Mouse (Mus musculus) mouse embryonic stem cell (cell line): Measurements from ENCODE around the gene Scarf1.

Experiments
- in situ Hi-C, 2 experiments: fragments of 300-500 bp; cut with MboI; formaldehyde crosslinking; loops; 1 replicate in 1 of 2; 3 replicates in 1 of 2; pipeline ENCODE4 v1.14.3; 2019 to 2020; ENCODE audit warnings: low sequenced_read_pairs in 2 of 2, low pct_unique_long_range_greater_than_20kb in 1 of 2, mixed read lengths in 1 of 2; ENCODE audit not compliant: unreplicated experiment in 1 of 2

The Scarf1 gene

GRCm38 (mm10) chr11:75534286-75535033 is 21.1 kb downstream of the Scarf1 start:
- in situ Hi-C loops = loop anchor here in 1 of 2 experiments (5.0 kb wide), 1 partner anchor 38 kb away; no protein-coding TSS in a partner anchor

DNA sequence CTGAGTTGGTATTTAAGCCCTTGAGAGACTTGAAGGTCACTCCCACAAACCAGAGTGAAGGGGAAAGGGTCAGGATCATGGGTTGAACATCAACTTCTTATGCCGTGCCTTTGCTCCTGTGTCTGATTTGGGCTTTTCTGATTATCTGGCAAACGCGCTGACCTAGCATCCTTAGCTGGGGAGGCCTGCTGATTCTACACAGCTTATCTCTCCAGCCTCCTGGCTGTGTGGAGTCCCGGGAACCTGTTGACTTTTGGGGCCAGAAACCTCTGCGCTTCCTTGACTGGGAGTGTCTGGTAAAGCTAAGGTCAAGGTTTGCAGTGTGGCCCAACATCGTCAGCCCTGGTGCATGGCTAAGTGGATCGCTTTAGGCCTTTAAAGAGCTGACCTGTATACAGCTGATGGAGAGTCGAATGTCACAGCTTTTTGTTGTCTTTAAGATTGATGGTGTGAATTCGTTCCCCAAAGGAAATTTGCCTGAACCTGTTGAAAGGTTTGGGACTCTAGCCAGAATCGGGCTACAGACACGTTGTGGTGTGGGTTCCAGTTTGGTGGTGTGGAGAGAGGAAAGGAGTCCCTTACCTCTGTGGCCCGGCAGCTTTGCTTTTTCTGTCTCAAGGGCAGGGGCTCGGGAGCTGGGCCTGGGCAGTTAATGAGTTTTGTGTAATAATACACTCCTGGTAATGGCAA is 21.9 kb downstream of the Scarf1 start:
- in situ Hi-C loops = no loop called here

- in situ Hi-C loops = no loop called here
Observed at GRCm38 (mm10) chr11:75536255-75537024, 23.1 kb downstream of the Scarf1 start.

DNA sequence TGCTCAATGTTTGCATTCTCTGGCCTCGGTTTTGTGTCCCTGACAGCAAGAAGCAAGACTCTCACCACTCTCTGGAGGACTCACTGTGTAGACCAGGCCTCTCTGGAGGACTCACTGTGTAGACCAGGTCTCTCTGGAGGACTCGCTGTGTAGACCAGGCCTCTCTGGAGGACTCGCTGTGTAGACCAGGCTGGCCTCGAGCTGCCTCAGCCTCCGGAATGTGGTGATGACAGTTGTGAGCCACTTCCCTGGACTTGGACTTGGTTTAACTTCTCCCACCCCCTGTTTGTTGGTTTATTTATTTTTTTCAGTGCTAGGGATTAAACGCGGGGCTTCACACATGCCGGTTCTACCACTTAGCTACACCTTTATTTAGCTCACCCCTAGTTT is 23.7 kb downstream of the Scarf1 start:
- in situ Hi-C loops = no loop called here

- in situ Hi-C loops = no loop called here
Observed at GRCm38 (mm10) chr11:75537491-75538183, 24.3 kb downstream of the Scarf1 start.

DNA sequence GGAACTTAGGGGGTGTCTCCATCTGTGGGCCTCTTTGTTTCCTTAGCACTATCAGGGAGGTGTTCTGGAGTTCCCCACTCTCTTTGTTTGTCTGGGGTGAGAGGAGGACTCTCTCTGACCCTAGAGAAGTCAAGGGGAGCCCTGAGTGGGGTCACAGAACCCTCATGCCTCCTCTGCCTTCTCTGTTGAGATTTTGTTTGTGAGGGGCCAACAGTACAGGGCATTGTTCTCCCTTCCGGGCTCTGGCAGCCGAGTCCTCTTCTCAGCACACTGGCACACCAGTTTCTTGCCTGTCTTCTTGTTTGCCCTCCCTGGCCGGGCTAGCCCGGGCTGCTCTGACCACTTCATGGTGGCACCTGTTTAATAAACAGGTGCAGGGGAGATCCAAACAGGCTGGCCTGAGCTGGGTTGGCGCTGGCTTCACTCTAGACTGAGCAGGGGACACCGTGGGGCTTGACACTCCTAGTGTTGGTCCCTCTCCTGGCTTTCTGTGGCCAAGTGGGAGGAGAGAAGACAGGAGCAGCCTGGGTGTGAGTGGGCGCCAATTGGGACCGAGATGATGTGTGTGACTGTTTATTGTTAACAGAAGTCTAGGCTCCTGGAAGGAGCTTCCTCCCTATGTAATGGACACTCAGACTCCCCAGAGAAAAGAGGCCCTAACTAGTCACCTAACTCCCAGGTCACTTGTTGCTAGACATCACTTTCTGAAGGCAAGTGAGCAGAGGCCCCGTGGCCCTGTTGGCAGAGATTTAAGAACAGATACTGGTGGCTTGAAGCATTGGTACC is 25.0 kb downstream of the Scarf1 start:
- in situ Hi-C loops = no loop called here

DNA sequence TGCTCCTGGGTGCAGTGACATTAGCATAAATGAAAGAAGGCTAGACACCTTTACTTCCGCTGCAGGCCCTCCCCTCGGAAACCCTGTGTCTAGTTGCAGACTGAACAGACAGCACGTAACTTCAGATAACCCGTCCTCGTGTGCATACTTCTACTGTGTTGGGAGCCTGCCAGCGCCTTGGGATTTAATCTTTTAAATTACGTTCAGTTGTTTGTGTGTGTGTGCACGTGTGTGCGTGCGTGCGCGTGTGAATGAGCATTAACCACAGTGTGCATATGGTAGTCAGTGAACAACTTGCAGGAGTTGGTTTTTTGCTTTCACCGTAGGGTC is 25.6 kb downstream of the Scarf1 start:
- in situ Hi-C loops = no loop called here

GRCm38 (mm10) chr11:75540209-75540608 is 26.9 kb downstream of the Scarf1 start:
- in situ Hi-C loops = no loop called here

- in situ Hi-C loops = no loop called here
Observed at GRCm38 (mm10) chr11:75540710-75541581, 27.6 kb downstream of the Scarf1 start.

DNA sequence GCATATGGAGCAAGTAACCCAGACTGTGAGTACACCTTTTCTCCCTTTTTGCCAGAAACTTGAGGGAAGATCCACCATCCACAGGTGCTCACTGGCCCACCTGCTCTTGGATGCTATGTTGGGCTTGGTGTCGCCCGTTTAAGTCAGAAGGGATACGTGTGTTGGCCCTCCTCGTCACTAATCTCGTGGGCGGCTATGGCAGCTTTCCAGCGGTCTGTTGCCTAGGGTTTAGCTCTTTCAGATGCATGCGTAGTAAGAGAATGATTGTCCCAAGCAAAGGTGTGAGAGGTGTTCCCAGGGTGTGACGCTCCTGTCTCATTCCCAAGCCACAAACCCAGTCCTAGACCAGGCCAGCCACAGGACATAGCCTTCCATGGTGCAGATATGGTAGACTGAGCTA is 31.4 kb downstream of the Scarf1 start:
- in situ Hi-C loops = no loop called here

- in situ Hi-C loops = no loop called here
Observed at GRCm38 (mm10) chr11:75546057-75546456, 32.7 kb downstream of the Scarf1 start.

DNA sequence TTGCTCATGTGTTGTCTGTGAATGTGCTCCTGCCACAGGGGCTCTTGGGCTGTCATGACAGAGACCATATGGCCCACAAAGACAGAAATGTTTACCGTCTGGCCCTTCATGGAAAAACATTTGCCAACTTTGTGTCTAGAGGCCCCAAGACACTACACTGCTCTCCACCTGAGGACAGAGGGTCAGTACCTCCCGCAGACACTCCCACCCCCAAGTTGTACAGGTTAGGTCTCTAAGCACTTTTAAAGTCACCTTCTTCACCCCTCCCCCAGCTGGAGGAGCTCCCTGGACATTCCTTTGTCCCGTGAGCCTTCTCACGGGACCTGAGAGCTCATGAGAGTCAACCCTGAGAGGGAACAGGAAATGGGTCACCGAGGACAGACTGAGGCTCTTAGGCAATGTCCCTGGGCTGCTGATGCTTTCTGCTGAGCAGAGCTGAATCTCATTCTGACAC is 36.3 kb downstream of the Scarf1 start:
- in situ Hi-C loops = no loop called here

GRCm38 (mm10) chr11:75550200-75550946 is 37.0 kb downstream of the Scarf1 start:
- in situ Hi-C loops = no loop called here

- in situ Hi-C loops = no loop called here
Observed at GRCm38 (mm10) chr11:75551321-75551720, 38.0 kb downstream of the Scarf1 start.

GRCm38 (mm10) chr11:75551961-75552441 is 38.7 kb downstream of the Scarf1 start:
- in situ Hi-C loops = no loop called here

- in situ Hi-C loops = no loop called here
Observed at GRCm38 (mm10) chr11:75552906-75553482, 39.7 kb downstream of the Scarf1 start.
